In genomic region chr2:93075738-93076577, GRCm38 (mm10) we compare ENCODE assay signal across 8 mouse cellular contexts. TPM values are rescaled to one million over a fixed set of nuclear protein-coding genes. Genes with fewer than 3 reads are reported as not detected.
DNase-seq lines count a peak whose midpoint lies in the region; ATAC-seq and TF ChIP-seq lines count a peak whose summit lies in the region.

No protein-coding gene starts in this region.

- peak; percentile 96 for TF ChIP-seq CTCF in heart, adult 2 months (IDR thresholded peaks at IDR 0.05)

- no peak for TF ChIP-seq POLR2A in heart, adult 2 months (IDR thresholded peaks at IDR 0.05; ENCODE audit: insufficient read depth, low read depth, low read length)

- no peak overlapping the region for H3K4me3 ChIP-seq in heart, adult 2 months
- H3K4me3 ChIP-seq in heart, embryonic 11.5 days (ENCODE audit: low read depth, low read length): no peak overlapping the region
- no peak overlapping the region for H3K4me3 ChIP-seq in forebrain, embryonic 13.5 days
- H3K4me3 ChIP-seq in limb, embryonic 12.5 days (replicated peaks): no peak overlapping the region
- H3K4me3 ChIP-seq in stomach, embryonic 14.5 days (ENCODE audit: low read depth, low read length): no peak overlapping the region

- H3K9ac ChIP-seq in heart, adult 2 months (ENCODE audit: low read depth, low read length): no peak overlapping the region
- no peak overlapping the region for H3K9ac ChIP-seq in heart, embryonic 11.5 days (ENCODE audit: low read depth, low read length)
- H3K9ac ChIP-seq in forebrain, embryonic 13.5 days: no peak overlapping the region
- H3K9ac ChIP-seq in limb, embryonic 12.5 days (replicated peaks): 0 out of 2 replicates have a peak overlapping the region, but pooled peaks have one; percentile 31
- H3K9ac ChIP-seq in stomach, embryonic 14.5 days (replicated peaks; ENCODE audit: low read depth, low read length): no peak overlapping the region

- H3K9me3 ChIP-seq in heart, embryonic 11.5 days (replicated peaks; ENCODE audit: control insufficient read depth, low read length): no peaks in the 10 kb centered on the region
- H3K9me3 ChIP-seq in forebrain, embryonic 13.5 days (replicated peaks): no peaks in the 10 kb centered on the region
- H3K9me3 ChIP-seq in limb, embryonic 12.5 days: no peaks in the 10 kb centered on the region
- no peaks in the 10 kb centered on the region for H3K9me3 ChIP-seq in stomach, embryonic 14.5 days (ENCODE audit: control insufficient read depth, low read depth, low read length)

- no peak overlapping the region for H3K27ac ChIP-seq in heart, adult 2 months
- H3K27ac ChIP-seq in heart, embryonic 11.5 days (ENCODE audit: low read depth, low read length): no peak overlapping the region
- no peak overlapping the region for H3K27ac ChIP-seq in forebrain, embryonic 13.5 days
- H3K27ac ChIP-seq in limb, embryonic 12.5 days: no peak overlapping the region
- H3K27ac ChIP-seq in stomach, embryonic 14.5 days (ENCODE audit: low read length): no peak overlapping the region

- H3K36me3 ChIP-seq in heart, adult 2 months (ENCODE audit: control insufficient read depth, insufficient read depth, low read length): no peaks in the 10 kb centered on the region
- H3K36me3 ChIP-seq in heart, embryonic 11.5 days (ENCODE audit: control insufficient read depth, insufficient read depth, low read length): no peaks in the 10 kb centered on the region
- H3K36me3 ChIP-seq in forebrain, embryonic 13.5 days (ENCODE audit: poor library complexity, severe bottlenecking): no peaks in the 10 kb centered on the region
- no peaks in the 10 kb centered on the region for H3K36me3 ChIP-seq in limb, embryonic 12.5 days
- H3K36me3 ChIP-seq in stomach, embryonic 14.5 days (ENCODE audit: control insufficient read depth, insufficient read depth, low read length): no peaks in the 10 kb centered on the region

- no peaks in the 10 kb centered on the region; the same call in 1 of the 2 replicates for H3K27me3 ChIP-seq in heart, adult 2 months (ENCODE audit: control insufficient read depth, insufficient read depth, low read length)
- H3K27me3 ChIP-seq in heart, embryonic 11.5 days (ENCODE audit: control insufficient read depth, insufficient read depth, low read length): 0 out of 2 replicates have a peak, but pooled peaks cover 9% of the 10 kb centered on the region
- peaks cover 2% of the 10 kb centered on the region; the same call in 1 of the 2 replicates for H3K27me3 ChIP-seq in forebrain, embryonic 13.5 days
- H3K27me3 ChIP-seq in limb, embryonic 12.5 days: peaks cover 23% of the 10 kb centered on the region; the same call in 1 of the 2 replicates
- H3K27me3 ChIP-seq in stomach, embryonic 14.5 days (ENCODE audit: control insufficient read depth, insufficient read depth, low read length): no peaks in the 10 kb centered on the region

- H3K4me1 ChIP-seq in heart, adult 2 months (ENCODE audit: control insufficient read depth, insufficient read depth, low read length): no peaks in the 10 kb centered on the region
- no peaks in the 10 kb centered on the region for H3K4me1 ChIP-seq in heart, embryonic 11.5 days (ENCODE audit: control insufficient read depth, insufficient read depth, low read length)
- H3K4me1 ChIP-seq in forebrain, embryonic 13.5 days: 0 out of 2 replicates have a peak, but pooled peaks cover under 1% of the 10 kb centered on the region
- H3K4me1 ChIP-seq in limb, embryonic 12.5 days (replicated peaks): no peaks in the 10 kb centered on the region
- H3K4me1 ChIP-seq in stomach, embryonic 14.5 days (ENCODE audit: control insufficient read depth, insufficient read depth, low read length): no peaks in the 10 kb centered on the region

- DNase-seq in heart, adult 2 months: peak; percentile 53 to 75
- peak; percentile 25 to 60 for DNase-seq in natural killer cell, adult 2 months (ENCODE audit: low spot score in 2 of 2)

- intact Hi-C loops in heart, adult 2 months (cut with DNase I): loop anchor here (2.0 to 10.0 kb wide), 2 partner anchors 51 to 259 kb away; partner anchors contain the start of gene Tspan18

- no peak for ATAC-seq in heart, embryonic 11.5 days (replicated peaks; ENCODE audit: insufficient number of reproducible peaks, low FRiP score, low TSS enrichment)
- peak; percentile 37; the same call in 1 of the 2 replicates for ATAC-seq in cerebellum, adult (ENCODE audit: insufficient number of reproducible peaks, low FRiP score, low TSS enrichment)
- ATAC-seq in forebrain, embryonic 13.5 days: peak; percentile 54; the same call in 1 of the 2 replicates
- peak; percentile 46 for ATAC-seq in inflammation-experienced regulatory T-cells, adult 6 months
- peak; percentile 39; the same call in 1 of the 2 replicates for ATAC-seq in limb, embryonic 12.5 days (ENCODE audit: insufficient number of reproducible peaks, insufficient read depth, low FRiP score, low TSS enrichment, low read depth)
- ATAC-seq in stomach, embryonic 14.5 days (ENCODE audit: insufficient number of reproducible peaks, insufficient read depth, low FRiP score, low read depth): peak; percentile 20; the same call in 1 of the 2 replicates

- TF ChIP-seq EP300 in heart, adult 2 months (IDR thresholded peaks at IDR 0.05; ENCODE audit: insufficient read depth, low read depth, low read length): no peak

- no peak overlapping the region for H3K4me2 ChIP-seq in heart, embryonic 11.5 days
- H3K4me2 ChIP-seq in forebrain, embryonic 13.5 days: no peak overlapping the region
- H3K4me2 ChIP-seq in limb, embryonic 12.5 days: no peak overlapping the region
- H3K4me2 ChIP-seq in stomach, embryonic 14.5 days (replicated peaks; ENCODE audit: low read depth, low read length): no peak overlapping the region

- no peaks in the 10 kb centered on the region for H3K79me2 ChIP-seq in heart, adult 2 months (replicated peaks; ENCODE audit: control insufficient read depth, insufficient read depth, low read length)

- 44% methylated on average over 15 of the region's 15 CpGs for WGBS in heart, adult 2 months
- WGBS in heart, embryonic 11.5 days (ENCODE audit: insufficient replicate concordance): 44% methylated on average over 15 of the region's 15 CpGs
- WGBS in forebrain, embryonic 13.5 days: 43% methylated on average over 15 of the region's 15 CpGs
- WGBS in limb, embryonic 12.5 days: 42% methylated on average over 15 of the region's 15 CpGs
- WGBS in stomach, embryonic 14.5 days: 44% methylated on average over 15 of the region's 15 CpGs

RNA-seq across cellular contexts. Expression of gene Prdm11, which starts 30.0 kb away (rescaled TPM):
- total RNA-seq in heart, adult 2 months (2021): 1 to 10 TPM; 7.9 to 9.5 TPM
- polyA plus RNA-seq in heart, adult 2 months (2012; rRNA removed): 4.4 and 6.1 TPM in 2 replicates
- 3.1 and 3.3 TPM in 2 replicates for polyA plus RNA-seq in heart, embryonic 11.5 days (2014; fragmentation: Nextera tagmentation; extraction: Ambion mirVana)
- 1.4 and 1.9 TPM in 2 replicates for polyA plus RNA-seq in forebrain, embryonic 13.5 days (2015; fragmentation: Nextera tagmentation; extraction: Ambion mirVana)
- 1 to 10 TPM; 1.1 to 2.8 (median 2.0) TPM for polyA plus RNA-seq in inflammation-experienced regulatory T-cells, adult 6 months (2017; shearing (Covaris generic))
- 6.1 and 7.2 TPM in 2 replicates for polyA plus RNA-seq in limb, embryonic 12.5 days (2016; fragmentation: Nextera tagmentation; extraction: Ambion mirVana)
- polyA plus RNA-seq in stomach, embryonic 14.5 days (2014; fragmentation: Nextera tagmentation; extraction: Ambion mirVana): 7.6 and 8.0 TPM in 2 replicates
